Mouse (Mus musculus) small intestine, adult 2 months (tissue): ENCODE results near the gene Pde3a.

ENCODE experiments used
- CTCF ChIP-seq: fragments of 200-500 bp; IDR thresholded peaks from 2 replicates; pipeline ENCODE4 v1.5.1; 2012; ENCODE audit warnings: low read depth, mild to moderate bottlenecking, control low read depth, inconsistent platforms, low read length, moderate library complexity, mixed read lengths; ENCODE audit not compliant: insufficient replicate concordance, insufficient read length; ENCODE audit errors: extremely low read depth
- POLR2A ChIP-seq: fragments of 200-500 bp; IDR thresholded peaks from 2 replicates; pipeline ENCODE4 v1.6.1; 2012; ENCODE audit warnings: low read depth, mild to moderate bottlenecking, control low read depth, inconsistent platforms, low read length, moderate library complexity

DNA sequence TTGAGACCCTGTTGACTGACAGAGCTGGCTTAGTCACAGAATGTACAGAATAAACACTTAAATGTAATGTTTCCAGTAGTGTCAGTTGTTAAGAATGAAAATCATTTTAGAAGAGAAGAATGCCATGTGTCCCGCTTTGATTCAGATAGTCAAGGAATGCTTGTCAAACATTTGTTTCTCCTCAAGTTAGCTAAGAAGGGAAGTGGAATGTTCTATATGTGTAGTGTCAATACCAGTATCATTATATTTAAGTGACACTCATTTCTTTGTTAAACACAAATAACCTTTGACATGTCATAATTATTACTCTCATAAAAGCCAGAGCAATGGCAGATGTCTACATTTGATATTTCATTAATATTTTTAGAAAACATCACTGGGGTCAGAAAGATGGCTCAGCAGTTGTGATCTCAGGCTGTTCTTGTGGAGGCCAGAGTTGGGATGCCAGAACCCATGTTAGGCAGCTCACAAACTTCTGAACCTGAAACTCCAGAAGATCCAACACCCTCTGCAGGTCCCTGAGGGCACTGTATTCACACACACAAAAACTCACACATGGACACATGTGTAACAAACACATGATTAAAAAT, 40.7 kb upstream of the Pde3a start:
- TF ChIP-seq CTCF = no peak
- TF ChIP-seq POLR2A = no peak
